Mouse (Mus musculus) embryonic facial prominence, embryonic 13.5 days (tissue): ENCODE measurements at regions not wholly inside any gene's neighbourhood (a gene's known extent, or its start where the extent isn't known, plus 50 kb on each side); places are given as distances from the start of the nearest gene placed in this dataset.
A peak's percentile ranks its signal among the peaks of the same experiment; 100 is the strongest.

ENCODE experiments used
- ATAC-seq: fragments of 200-750 bp; cut with Nextera tagmentation; 2 replicates; pipeline ENCODE4 v1.8.0; 2017; ENCODE audit warnings: low read depth; ENCODE audit not compliant: insufficient number of reproducible peaks, insufficient read depth, low FRiP score, low TSS enrichment
- H3K27ac ChIP-seq: fragments of 300-500 bp; sonication (generic); 2 replicates; pipeline ENCODE4 v1.5.1; 2015; ENCODE audit warnings: moderate library complexity, mild to moderate bottlenecking, inconsistent platforms
- H3K27me3 ChIP-seq: fragments of 300-500 bp; sonication (generic); 2 replicates; pipeline ENCODE4 v1.6.1; 2015; ENCODE audit warnings: mild to moderate bottlenecking, inconsistent platforms
- H3K36me3 ChIP-seq: fragments of 300-500 bp; sonication (generic); 2 replicates; pipeline ENCODE4 v1.6.1; 2015; ENCODE audit warnings: mild to moderate bottlenecking, inconsistent platforms
- H3K4me1 ChIP-seq: fragments of 300-500 bp; sonication (generic); 2 replicates; pipeline ENCODE4 v1.6.1; 2015; ENCODE audit warnings: inconsistent platforms
- H3K4me2 ChIP-seq: fragments of 300-500 bp; sonication (generic); 2 replicates; pipeline ENCODE4 v1.6.1; 2015; ENCODE audit warnings: moderate library complexity, mild to moderate bottlenecking, inconsistent platforms
- H3K4me3 ChIP-seq: fragments of 300-500 bp; sonication (generic); 2 replicates; pipeline ENCODE4 v1.5.1; 2015; ENCODE audit warnings: mild to moderate bottlenecking, inconsistent platforms
- H3K9ac ChIP-seq: fragments of 300-500 bp; sonication (generic); 2 replicates; pipeline ENCODE4 v1.6.1; 2015; ENCODE audit warnings: mild to moderate bottlenecking, inconsistent platforms
- H3K9me3 ChIP-seq: fragments of 300-500 bp; sonication (generic); 2 replicates; pipeline ENCODE4 v1.6.1; 2016; ENCODE audit warnings: inconsistent platforms
- WGBS: fragments of 180-500 bp; shearing (Covaris S2); methylation state at CpG from one replicate; pipeline ENCODE4 v1.1.7; 2015; ENCODE audit warnings: mixed read lengths; 5-methylcytosine and 5-hydroxymethylcytosine counted together

DNA sequence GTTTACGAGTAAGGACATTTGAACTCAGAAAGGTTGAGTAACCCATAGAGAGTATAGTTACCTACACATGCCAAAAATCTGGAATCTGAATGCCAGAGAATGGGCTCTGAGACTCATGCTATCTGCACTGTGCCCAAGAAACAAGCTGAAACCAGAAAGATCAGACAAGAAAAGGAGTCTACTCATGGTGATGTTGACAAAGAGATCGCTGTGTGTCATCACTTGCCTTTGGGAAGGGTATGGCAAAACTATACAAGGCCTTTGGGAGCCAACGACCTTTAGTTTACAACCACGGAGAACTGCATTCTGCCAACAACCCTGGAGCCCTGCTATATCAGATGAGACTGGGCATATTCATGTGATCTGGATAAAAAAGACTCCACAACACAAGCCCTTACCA, 339.3 kb upstream of the Nfe2l3 start:
- Histone ChIP-seq H3K27me3 (no peaks in the 10 kb centered on the region), H3K27ac (no peak overlapping the region), H3K9me3 (no peaks in the 10 kb centered on the region), H3K4me1 (peaks cover 3% of the 10 kb centered on the region), H3K36me3 (no peaks in the 10 kb centered on the region), H3K9ac (no peak overlapping the region), H3K4me2 (no peak overlapping the region), H3K4me3 (no peak overlapping the region)
- WGBS: 94% methylated on average over 4 of the region's 4 CpGs
- no peak for ATAC-seq

DNA sequence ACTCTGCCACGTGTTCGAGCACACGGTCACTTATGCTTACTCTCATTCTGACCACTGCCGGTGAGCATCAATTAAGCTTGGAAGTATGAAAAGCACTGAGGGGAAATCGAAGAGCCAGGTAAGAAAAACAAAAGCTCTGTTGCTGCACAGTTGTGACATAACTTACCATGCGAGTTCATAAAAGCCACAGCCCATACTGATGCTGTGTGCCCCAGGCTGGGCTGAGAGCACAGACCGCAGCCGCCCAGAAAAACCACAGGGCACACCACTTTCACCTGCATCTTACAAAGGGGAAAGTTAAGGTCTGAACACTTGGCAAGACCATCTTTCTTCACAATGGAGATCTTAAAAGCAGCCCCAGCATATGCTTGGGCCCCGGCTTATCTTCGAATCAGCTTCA, 338.2 kb upstream of the Nfe2l3 start:
- H3K4me2 ChIP-seq: no peak overlapping the region
- 75% methylated on average over 10 of the region's 10 CpGs for WGBS
- H3K27me3 ChIP-seq: no peaks in the 10 kb centered on the region
- no peaks in the 10 kb centered on the region for H3K9me3 ChIP-seq
- no peak overlapping the region for H3K9ac ChIP-seq
- no peaks in the 10 kb centered on the region for H3K36me3 ChIP-seq
- H3K4me3 ChIP-seq: no peak overlapping the region
- no peaks in the 10 kb centered on the region; the same call in 1 of the 2 replicates for H3K4me1 ChIP-seq
- peak overlapping the region; percentile 40; the same call in 1 of the 2 replicates for H3K27ac ChIP-seq
- no peak for ATAC-seq

DNA sequence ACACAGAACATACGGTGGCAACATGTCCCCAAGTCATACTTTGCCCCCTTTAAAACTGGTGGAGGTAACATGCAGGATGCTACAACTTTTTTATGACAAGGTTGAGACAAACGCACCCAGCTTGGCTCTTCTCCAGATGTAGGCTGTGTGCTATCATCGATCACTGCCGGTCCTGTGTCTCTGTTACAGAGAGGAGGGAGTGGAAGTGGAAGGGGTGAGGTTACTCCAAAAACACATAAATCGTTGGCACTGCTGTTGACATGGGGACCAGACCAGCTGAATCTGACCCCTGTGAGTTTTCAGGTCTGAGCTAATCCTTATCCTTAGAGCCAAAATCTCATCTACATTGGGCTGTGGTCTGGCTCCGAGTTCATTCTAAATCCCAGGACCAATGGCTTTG, 335.0 kb upstream of the Nfe2l3 start:
- no peak overlapping the region for H3K27ac ChIP-seq

DNA sequence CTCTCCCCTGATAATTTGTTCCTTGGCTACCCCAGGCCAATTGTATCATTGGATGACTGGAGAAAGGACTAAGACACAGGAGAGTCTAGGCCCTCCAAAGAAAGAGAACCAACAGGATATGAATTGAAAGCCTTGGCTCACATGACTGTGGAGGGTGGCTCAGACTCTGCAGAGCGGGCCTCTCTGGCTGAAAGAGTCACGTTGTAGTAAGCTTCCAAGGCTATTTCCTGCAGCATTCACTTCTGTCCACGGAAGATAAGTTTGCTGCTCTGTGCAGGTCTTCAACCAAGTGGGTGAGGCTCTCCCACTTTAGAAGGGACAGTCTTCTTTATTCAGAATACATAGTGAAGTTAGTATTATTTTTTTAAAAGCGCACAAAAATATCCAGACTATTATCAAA, 332.1 kb upstream of the Nfe2l3 start:
- Histone ChIP-seq H3K36me3 (no peaks in the 10 kb centered on the region), H3K27ac (no peak overlapping the region), H3K4me3 (no peak overlapping the region), H3K4me1 (peaks cover 17% of the 10 kb centered on the region), H3K27me3 (no peaks in the 10 kb centered on the region), H3K9me3 (no peaks in the 10 kb centered on the region), H3K4me2 (no peak overlapping the region), H3K9ac (no peak overlapping the region)
- no peak for ATAC-seq
- 82% methylated on average over 4 of the region's 4 CpGs for WGBS

More for the DNA sequence above, 335.0 kb upstream of the Nfe2l3 start:
- Histone ChIP-seq H3K36me3 (no peaks in the 10 kb centered on the region), H3K9me3 (no peaks in the 10 kb centered on the region), H3K4me2 (no peak overlapping the region), H3K4me3 (no peak overlapping the region), H3K27me3 (no peaks in the 10 kb centered on the region), H3K9ac (no peak overlapping the region), H3K4me1 (no peaks in the 10 kb centered on the region; the same call in 1 of the 2 replicates)
- 89% methylated on average over 6 of the region's 6 CpGs for WGBS
- no peak for ATAC-seq

DNA sequence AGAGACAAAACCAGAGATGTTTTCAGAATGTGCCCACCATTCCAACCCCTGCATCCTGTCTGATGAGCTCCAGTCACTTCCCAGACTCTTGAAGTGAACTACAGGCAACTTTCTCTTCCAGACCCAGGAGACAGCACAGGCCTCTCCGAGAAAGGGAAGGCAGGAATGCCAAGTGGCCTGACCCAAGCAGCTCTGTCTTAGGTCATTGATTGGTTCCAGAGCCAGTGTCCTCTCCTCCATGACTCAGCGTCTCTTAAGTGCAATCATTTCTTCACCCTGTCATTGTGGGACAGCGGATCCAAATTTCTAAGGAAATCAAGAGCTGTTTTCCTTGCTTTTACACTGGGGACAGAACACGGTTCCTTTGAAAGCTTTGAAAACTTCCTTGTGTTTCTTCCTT, 329.2 kb upstream of the Nfe2l3 start:
- H3K4me1 ChIP-seq: peaks cover 17% of the 10 kb centered on the region
- no peak overlapping the region for H3K4me3 ChIP-seq
- no peaks in the 10 kb centered on the region for H3K27me3 ChIP-seq
- no peak for ATAC-seq
- no peaks in the 10 kb centered on the region for H3K36me3 ChIP-seq
- H3K4me2 ChIP-seq: no peak overlapping the region
- H3K9ac ChIP-seq: no peak overlapping the region
- peak overlapping the region; percentile 73 for H3K27ac ChIP-seq
- WGBS: 48% methylated on average over 4 of the region's 4 CpGs
- no peaks in the 10 kb centered on the region for H3K9me3 ChIP-seq

DNA sequence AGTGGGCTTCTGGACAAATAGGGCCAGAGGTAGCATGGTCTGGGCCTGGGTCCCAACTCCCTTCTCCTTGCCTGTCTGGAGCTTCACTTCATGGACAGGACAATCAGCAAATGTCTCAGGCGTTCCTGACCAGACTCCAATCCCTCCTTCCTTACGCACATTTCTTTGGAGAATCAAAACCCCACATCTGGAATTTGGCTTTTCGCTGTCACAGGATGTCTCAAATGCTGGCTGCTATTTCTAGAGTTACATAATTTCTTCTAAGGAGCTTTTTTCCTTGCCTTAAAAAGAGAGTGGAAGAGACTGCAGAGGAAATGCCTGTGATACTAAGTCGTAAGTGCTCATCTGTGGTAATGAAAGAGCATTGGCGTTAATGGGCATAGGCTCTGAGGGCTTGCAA, 328.1 kb upstream of the Nfe2l3 start:
- Histone ChIP-seq H3K27ac (peak overlapping the region; percentile 81), H3K27me3 (no peaks in the 10 kb centered on the region), H3K9ac (no peak overlapping the region), H3K4me3 (no peak overlapping the region), H3K36me3 (no peaks in the 10 kb centered on the region), H3K9me3 (no peaks in the 10 kb centered on the region), H3K4me2 (no peak overlapping the region), H3K4me1 (peaks cover 21% of the 10 kb centered on the region)
- ATAC-seq: no peak
- WGBS: 26% methylated on average over 5 of the region's 5 CpGs

DNA sequence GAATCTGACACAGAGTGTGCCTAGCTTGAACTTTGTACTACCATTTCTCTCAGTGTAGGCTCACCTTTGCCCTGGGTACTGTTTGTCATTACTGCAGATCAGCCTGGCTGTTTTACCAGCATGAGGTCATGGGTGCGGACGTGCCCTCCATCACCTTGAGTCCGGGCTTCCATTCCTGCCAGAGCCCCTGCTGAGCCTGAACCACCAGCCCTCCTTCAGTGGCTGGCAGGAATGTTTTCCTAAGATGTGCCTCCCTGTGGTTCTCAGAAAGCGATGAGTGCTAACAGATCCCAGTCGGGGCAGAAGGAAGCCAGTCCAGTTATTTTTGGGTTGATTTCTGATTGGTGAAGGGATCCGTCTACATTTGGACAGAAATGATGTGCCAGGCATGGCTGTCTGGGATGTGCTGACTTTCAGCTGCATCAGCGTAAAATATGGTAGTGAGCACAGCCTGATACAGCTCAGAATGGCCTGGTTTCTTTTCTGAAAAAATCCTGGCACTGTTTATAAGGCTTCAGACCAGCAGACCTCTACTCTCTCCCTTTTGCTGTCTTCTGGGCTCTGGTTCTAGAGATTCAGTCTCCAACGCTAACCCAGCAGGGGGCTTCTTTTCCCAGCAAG, 324.0 kb upstream of the Nfe2l3 start:
- H3K27me3 ChIP-seq: no peaks in the 10 kb centered on the region
- H3K4me1 ChIP-seq: peaks cover 17% of the 10 kb centered on the region
- no peak overlapping the region for H3K4me2 ChIP-seq
- H3K27ac ChIP-seq: peak overlapping the region; percentile 78
- H3K36me3 ChIP-seq: no peaks in the 10 kb centered on the region
- no peaks in the 10 kb centered on the region for H3K9me3 ChIP-seq
- H3K9ac ChIP-seq: no peak overlapping the region
- no peak for ATAC-seq
- H3K4me3 ChIP-seq: no peak overlapping the region
- WGBS: 40% methylated on average over 8 of the region's 8 CpGs

DNA sequence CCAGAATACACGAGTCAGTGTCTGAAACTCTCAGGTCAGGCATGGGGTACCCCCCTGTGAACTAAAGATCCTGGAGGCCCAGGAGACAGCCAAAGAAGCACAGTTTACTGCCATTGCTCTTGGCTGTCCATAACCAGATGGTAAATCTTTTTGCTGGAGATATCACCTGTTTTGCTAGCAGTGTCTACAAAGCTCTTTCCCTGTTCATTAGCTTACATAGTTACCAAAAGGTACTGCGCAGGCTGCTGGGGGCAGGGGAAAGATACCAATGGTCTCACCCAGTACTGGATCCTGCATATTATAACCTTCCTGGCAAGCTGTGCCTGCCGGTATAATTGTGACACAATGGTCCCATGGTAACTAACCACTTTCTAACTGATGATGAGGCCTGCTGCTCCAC, 321.9 kb upstream of the Nfe2l3 start:
- Histone ChIP-seq H3K9me3 (no peaks in the 10 kb centered on the region), H3K27me3 (no peaks in the 10 kb centered on the region), H3K27ac (no peak overlapping the region), H3K36me3 (no peaks in the 10 kb centered on the region), H3K9ac (no peak overlapping the region), H3K4me2 (no peak overlapping the region), H3K4me3 (no peak overlapping the region), H3K4me1 (peaks cover 4% of the 10 kb centered on the region; the same call in 1 of the 2 replicates)
- WGBS: 89% methylated on average over 3 of the region's 3 CpGs
- no peak for ATAC-seq

DNA sequence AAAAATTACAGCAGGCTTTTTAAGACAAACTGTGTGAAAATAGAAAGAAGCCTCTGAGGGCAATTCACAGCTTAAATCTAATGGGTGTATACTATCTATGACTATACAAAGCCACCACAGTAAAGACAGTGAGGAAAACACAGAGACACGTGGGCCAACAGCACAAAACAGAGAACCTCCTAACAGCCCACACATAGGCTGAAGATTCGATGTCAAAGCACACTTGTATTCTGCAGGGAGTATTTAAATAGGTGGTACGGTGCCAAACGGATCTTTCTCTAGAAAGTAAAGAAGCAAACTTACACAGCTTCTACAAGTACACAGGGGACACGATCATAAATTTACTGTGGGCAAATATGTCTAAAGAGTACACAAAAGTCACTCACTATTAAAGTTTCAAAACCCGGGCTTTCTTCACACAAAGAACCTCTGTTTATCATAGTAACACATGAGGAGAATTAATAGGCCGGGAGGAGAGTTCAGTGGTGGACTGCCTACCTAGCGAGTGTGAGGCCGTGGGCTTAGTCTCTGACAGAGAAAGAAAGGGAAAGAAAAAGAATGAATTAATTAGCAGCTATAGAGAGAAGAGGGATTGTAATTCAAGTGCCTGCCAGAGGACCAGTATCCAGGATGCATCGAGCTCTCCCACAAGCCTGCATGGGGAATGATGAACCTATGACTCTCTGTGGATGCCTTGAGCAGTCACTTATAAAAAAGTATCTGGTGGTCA, 317.7 kb upstream of the Nfe2l3 start:
- Histone ChIP-seq H3K27me3 (no peaks in the 10 kb centered on the region), H3K36me3 (no peaks in the 10 kb centered on the region), H3K4me2 (no peak overlapping the region), H3K27ac (0 out of 2 replicates have a peak overlapping the region, but pooled peaks have one; percentile 57), H3K4me3 (no peak overlapping the region), H3K9ac (no peak overlapping the region), H3K9me3 (no peaks in the 10 kb centered on the region), H3K4me1 (peaks cover 24% of the 10 kb centered on the region)
- ATAC-seq: no peak
- WGBS: 74% methylated on average over 10 of the region's 10 CpGs

DNA sequence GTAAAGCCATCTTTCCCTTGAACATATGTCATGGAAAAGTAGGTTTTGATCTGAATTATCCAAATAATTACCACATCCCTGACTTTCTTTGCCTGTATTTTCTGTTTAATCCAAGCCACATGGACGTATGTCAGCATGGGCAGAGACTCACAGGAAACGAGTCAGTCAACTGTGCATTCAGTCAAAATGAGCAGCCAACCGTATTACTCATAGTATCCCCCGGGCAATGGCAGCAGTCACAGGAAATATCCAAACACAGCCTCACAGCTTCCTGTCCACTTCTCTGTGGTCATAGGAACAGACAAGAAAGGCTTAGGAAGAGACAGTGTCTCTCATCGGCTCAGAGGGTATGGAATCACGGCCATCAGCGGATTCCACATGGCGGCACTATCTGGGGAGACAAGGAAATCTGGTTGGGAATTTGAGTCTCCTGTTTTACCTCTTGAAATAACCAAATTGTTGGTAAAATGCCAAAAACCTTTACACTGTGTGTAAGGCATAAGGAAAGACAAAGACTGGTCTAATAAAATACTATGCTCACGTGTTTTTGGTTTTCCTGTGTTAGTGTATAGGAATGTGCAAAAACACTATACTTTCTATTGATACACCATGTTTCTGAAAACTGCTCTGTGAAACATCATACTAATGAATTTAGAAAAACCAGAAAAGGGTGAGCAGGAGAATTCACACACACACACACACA, 313.5 kb upstream of the Nfe2l3 start:
- Histone ChIP-seq H3K4me3 (no peak overlapping the region), H3K4me1 (peaks cover 46% of the 10 kb centered on the region), H3K27ac (peak overlapping the region; percentile 94), H3K27me3 (no peaks in the 10 kb centered on the region), H3K4me2 (no peak overlapping the region), H3K9me3 (no peaks in the 10 kb centered on the region), H3K9ac (no peak overlapping the region), H3K36me3 (no peaks in the 10 kb centered on the region)
- 21% methylated on average over 9 of the region's 9 CpGs for WGBS
- peak; percentile 62 for ATAC-seq

DNA sequence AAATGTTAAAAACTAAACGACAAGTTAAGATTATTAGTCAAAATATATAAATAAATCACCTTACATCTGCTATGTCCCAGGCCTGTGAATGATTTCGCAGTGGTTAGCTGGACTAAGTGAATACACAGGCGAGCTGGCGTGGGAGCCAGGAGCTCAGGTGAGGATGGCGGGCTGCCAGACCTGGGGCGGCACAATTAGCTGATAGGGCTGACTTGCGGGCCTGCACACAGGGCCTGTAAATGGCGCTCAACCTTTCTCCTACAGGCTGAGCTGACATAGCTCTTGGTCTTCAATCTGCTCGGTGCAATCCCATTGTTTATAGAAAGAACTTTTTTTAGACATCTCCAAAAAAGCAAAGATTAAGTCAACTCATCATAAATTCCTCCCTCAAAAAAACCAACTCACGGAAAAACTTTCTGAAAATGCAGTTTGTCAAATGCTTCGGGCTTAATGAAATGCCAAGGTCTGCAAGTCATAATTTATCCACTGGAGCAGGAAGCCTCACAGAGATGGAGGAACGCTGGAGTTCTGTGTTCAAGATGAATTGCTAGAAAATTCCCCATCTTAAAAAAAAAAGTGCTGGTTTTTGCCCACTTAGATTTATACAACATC, 312.7 kb upstream of the Nfe2l3 start:
- 54% methylated on average over 12 of the region's 12 CpGs for WGBS
- H3K4me2 ChIP-seq: no peak overlapping the region
- no peaks in the 10 kb centered on the region for H3K27me3 ChIP-seq
- H3K4me1 ChIP-seq: peaks cover 46% of the 10 kb centered on the region
- ATAC-seq: no peak
- peak overlapping the region; percentile 94 for H3K27ac ChIP-seq
- no peak overlapping the region for H3K9ac ChIP-seq
- H3K4me3 ChIP-seq: no peak overlapping the region
- H3K9me3 ChIP-seq: no peaks in the 10 kb centered on the region
- no peaks in the 10 kb centered on the region for H3K36me3 ChIP-seq
